Mouse (Mus musculus): ENCODE results near the gene Idua. TPM values are rescaled to one million over a fixed set of nuclear protein-coding genes. Genes with fewer than 3 reads are reported as not detected.

Gene Idua
- polyA plus RNA-seq, 1 experiment = 9.1 TPM

DNA sequence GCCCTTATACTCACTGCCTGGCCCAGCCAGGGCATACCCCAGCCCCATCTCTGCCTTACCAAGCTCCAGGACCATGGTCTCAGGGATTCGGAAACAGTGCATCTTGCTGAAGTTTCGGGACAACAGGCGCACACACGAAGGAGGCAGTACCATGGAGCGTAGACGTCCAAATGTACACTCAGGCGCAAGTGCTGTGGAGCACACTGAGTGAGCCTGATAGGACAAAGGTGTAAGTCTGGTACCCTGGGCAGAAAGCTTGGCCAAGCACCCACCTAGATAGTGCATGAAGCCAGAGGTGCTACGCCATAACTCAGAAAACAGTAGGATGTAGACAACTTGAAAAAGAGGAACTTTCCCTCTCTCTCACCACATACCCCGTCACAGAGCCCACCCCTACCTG is 4.8 kb upstream of the Idua start:
- Histone ChIP-seq H3K4me1 (ENCODE audit: control insufficient read depth, insufficient read depth, low read length) (peaks cover 11% of the 10 kb centered on the region; the same call in 1 of the 2 replicates), H3K4me3 (ENCODE audit: insufficient read depth, low read depth, low read length) (no peak overlapping the region), H3K27ac (ENCODE audit: insufficient read depth, low read depth, low read length) (no peak overlapping the region), H3K27me3 (replicated peaks; ENCODE audit: control insufficient read depth, insufficient read depth, low read length) (no peaks in the 10 kb centered on the region), H3K36me3 (ENCODE audit: control insufficient read depth, insufficient read depth, low read length) (peaks cover 3% of the 10 kb centered on the region)
- TF ChIP-seq CTCF (conservative IDR thresholded peaks at IDR 0.05; ENCODE audit: insufficient read depth, insufficient read length, low read depth, low read length) (no peak), POLR2A (IDR thresholded peaks at IDR 0.05; ENCODE audit: low read depth, low read length) (no peak)
- WGBS = 96% methylated on average over 9 of the region's 9 CpGs
- DNase-seq = no peak

- WGBS = 90% methylated on average over 15 of the region's 15 CpGs
- no peak for DNase-seq
- Histone ChIP-seq H3K36me3 (ENCODE audit: control insufficient read depth, insufficient read depth, low read length) (peaks cover 3% of the 10 kb centered on the region), H3K27ac (ENCODE audit: insufficient read depth, low read depth, low read length) (no peak overlapping the region), H3K4me3 (ENCODE audit: insufficient read depth, low read depth, low read length) (no peak overlapping the region), H3K4me1 (ENCODE audit: control insufficient read depth, insufficient read depth, low read length) (peaks cover 14% of the 10 kb centered on the region; the same call in 1 of the 2 replicates), H3K27me3 (replicated peaks; ENCODE audit: control insufficient read depth, insufficient read depth, low read length) (no peaks in the 10 kb centered on the region)
- no peak for TF ChIP-seq CTCF (conservative IDR thresholded peaks at IDR 0.05; ENCODE audit: insufficient read depth, insufficient read length, low read depth, low read length)
- TF ChIP-seq POLR2A (IDR thresholded peaks at IDR 0.05; ENCODE audit: low read depth, low read length) = no peak
Measured at GRCm38 (mm10) chr5:108655891-108656650, 4.1 kb upstream of the Idua start.

DNA sequence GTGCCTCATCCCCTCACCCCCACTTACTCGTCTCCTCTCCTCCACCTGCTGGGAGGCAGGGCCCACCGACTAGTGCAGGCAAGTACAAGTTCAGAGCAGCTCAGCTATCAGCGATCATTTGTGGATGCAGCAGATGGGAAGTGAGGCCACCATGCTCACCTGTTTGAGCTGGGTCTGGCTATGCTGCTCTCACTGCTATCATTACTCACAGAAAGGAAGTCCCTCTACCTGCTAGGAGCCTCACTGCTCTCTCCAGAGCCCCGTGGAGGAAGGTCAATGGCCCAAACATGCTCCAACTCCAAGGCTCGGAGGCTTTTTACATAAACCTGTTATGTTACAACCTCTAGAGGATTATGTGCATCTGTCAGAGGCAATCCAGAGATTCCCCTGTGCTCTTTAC is 2.7 kb upstream of the Idua start:
- no peak for TF ChIP-seq POLR2A (IDR thresholded peaks at IDR 0.05; ENCODE audit: low read depth, low read length)
- no peak for TF ChIP-seq CTCF (conservative IDR thresholded peaks at IDR 0.05; ENCODE audit: insufficient read depth, insufficient read length, low read depth, low read length)

DNA sequence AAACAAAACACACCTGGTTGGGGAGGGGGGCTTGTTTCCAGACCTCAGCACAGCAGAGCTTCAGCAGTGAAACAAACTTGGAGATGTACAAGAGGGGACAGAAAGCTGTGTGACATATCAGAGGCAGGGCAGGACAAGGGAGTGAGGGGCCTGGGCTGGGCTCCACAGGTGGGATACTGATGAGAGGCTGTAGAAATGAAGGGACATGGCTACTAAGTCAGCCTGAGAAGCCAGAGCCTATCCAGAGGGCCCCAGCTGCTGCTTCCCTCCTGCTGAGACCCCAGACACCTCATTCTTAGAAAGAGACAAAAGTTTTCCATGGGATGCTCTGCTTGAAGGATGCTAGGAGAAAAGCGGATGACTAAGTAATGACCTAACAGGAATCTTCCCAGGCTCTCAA is 1.5 kb upstream of the Idua start:
- 92% methylated on average over 1 of the region's 1 CpGs for WGBS
- Histone ChIP-seq H3K27me3 (replicated peaks; ENCODE audit: control insufficient read depth, insufficient read depth, low read length) (no peaks in the 10 kb centered on the region), H3K36me3 (ENCODE audit: control insufficient read depth, insufficient read depth, low read length) (peaks cover 3% of the 10 kb centered on the region), H3K4me3 (ENCODE audit: insufficient read depth, low read depth, low read length) (no peak overlapping the region), H3K27ac (ENCODE audit: insufficient read depth, low read depth, low read length) (no peak overlapping the region), H3K4me1 (ENCODE audit: control insufficient read depth, insufficient read depth, low read length) (peaks cover 15% of the 10 kb centered on the region; the same call in 1 of the 2 replicates)
- DNase-seq = no peak
- TF ChIP-seq POLR2A (IDR thresholded peaks at IDR 0.05; ENCODE audit: low read depth, low read length) = no peak
- TF ChIP-seq CTCF (conservative IDR thresholded peaks at IDR 0.05; ENCODE audit: insufficient read depth, insufficient read length, low read depth, low read length) = no peak

More for the DNA sequence above, 2.7 kb upstream of the Idua start:
- Histone ChIP-seq H3K27ac (ENCODE audit: insufficient read depth, low read depth, low read length) (no peak overlapping the region), H3K36me3 (ENCODE audit: control insufficient read depth, insufficient read depth, low read length) (peaks cover 3% of the 10 kb centered on the region), H3K27me3 (replicated peaks; ENCODE audit: control insufficient read depth, insufficient read depth, low read length) (no peaks in the 10 kb centered on the region), H3K4me1 (ENCODE audit: control insufficient read depth, insufficient read depth, low read length) (peaks cover 15% of the 10 kb centered on the region; the same call in 1 of the 2 replicates), H3K4me3 (ENCODE audit: insufficient read depth, low read depth, low read length) (no peak overlapping the region)
- DNase-seq = no peak
- 71% methylated on average over 5 of the region's 5 CpGs for WGBS

DNA sequence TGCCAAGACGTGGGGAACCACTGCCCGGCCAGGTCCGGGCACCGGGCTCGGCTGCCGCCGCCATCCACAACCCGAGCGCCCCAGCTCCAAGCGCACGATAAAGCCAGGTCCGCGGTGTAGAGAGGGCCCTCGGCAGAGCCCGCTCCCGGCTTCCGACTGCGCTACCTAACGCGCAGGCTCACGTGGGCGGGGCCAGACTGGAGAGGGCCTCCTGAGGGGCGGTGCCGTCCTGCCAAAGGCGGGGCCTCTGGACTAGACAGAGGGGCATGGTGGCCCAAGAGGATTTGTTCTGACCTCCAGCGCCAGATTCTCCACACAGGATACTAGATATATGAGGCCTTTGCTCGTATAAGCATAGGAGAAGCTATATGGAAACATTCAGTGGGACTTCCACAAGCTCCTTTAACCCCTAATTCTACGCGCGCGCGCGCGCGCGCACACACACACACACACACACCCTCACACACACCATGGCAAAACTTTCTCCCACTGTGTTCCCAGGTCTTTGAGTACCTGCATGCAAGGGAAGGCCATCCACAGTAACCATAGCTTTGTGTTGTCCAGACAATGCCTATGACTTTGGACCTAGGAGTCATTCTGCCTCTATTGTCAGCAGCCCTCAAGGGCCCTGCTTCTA is 619 bp downstream of the Idua start:
- Histone ChIP-seq H3K4me3 (ENCODE audit: insufficient read depth, low read depth, low read length) (peak overlapping the region; percentile 91), H3K36me3 (ENCODE audit: control insufficient read depth, insufficient read depth, low read length) (no peaks in the 10 kb centered on the region), H3K27me3 (replicated peaks; ENCODE audit: control insufficient read depth, insufficient read depth, low read length) (no peaks in the 10 kb centered on the region), H3K4me1 (ENCODE audit: control insufficient read depth, insufficient read depth, low read length) (peaks cover 10% of the 10 kb centered on the region; the same call in 1 of the 2 replicates), H3K27ac (ENCODE audit: insufficient read depth, low read depth, low read length) (peak overlapping the region; percentile 58)
- 16% methylated on average over 36 of the region's 36 CpGs for WGBS
- DNase-seq = peak; percentile 95
- TF ChIP-seq POLR2A (IDR thresholded peaks at IDR 0.05; ENCODE audit: low read depth, low read length) (no peak), CTCF (conservative IDR thresholded peaks at IDR 0.05; ENCODE audit: insufficient read depth, insufficient read length, low read depth, low read length) (no peak)

DNA sequence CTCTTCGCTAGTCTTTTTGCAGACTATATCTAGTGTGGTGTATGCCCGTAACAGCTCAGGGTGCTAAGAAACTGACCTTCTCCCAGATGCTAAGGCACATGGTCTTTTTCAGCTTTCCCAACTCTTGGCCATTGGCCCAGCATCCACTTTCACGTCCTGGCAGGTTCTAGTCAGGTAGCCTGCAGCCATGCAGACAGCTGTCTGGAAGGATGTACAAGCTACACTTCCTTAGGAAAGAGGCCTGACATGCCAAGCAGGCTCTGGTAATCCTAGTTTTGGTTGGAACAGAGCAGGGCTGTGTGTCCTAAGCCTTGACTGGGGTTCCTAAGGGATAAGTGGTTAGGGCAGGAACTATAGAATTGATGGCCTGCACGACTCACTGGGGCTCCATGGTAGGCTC is 2.6 kb downstream of the Idua start:
- 87% methylated on average over 4 of the region's 4 CpGs for WGBS
- no peak for DNase-seq
- no peaks in the 10 kb centered on the region for H3K27me3 ChIP-seq (replicated peaks; ENCODE audit: control insufficient read depth, insufficient read depth, low read length)
- no peak overlapping the region for H3K27ac ChIP-seq (ENCODE audit: insufficient read depth, low read depth, low read length)
- H3K36me3 ChIP-seq (ENCODE audit: control insufficient read depth, insufficient read depth, low read length) = no peaks in the 10 kb centered on the region
- no peak overlapping the region for H3K4me3 ChIP-seq (ENCODE audit: insufficient read depth, low read depth, low read length)
- H3K4me1 ChIP-seq (ENCODE audit: control insufficient read depth, insufficient read depth, low read length) = peaks cover 10% of the 10 kb centered on the region; the same call in 1 of the 2 replicates
- TF ChIP-seq POLR2A (IDR thresholded peaks at IDR 0.05; ENCODE audit: low read depth, low read length) (no peak), CTCF (conservative IDR thresholded peaks at IDR 0.05; ENCODE audit: insufficient read depth, insufficient read length, low read depth, low read length) (no peak)

GRCm38 (mm10) chr5:108665066-108665465 is 4.9 kb downstream of the Idua start:
- Histone ChIP-seq H3K4me3 (ENCODE audit: insufficient read depth, low read depth, low read length) (no peak overlapping the region), H3K36me3 (ENCODE audit: control insufficient read depth, insufficient read depth, low read length) (no peaks in the 10 kb centered on the region), H3K4me1 (ENCODE audit: control insufficient read depth, insufficient read depth, low read length) (peaks cover 12% of the 10 kb centered on the region; the same call in 1 of the 2 replicates), H3K27ac (ENCODE audit: insufficient read depth, low read depth, low read length) (no peak overlapping the region), H3K27me3 (replicated peaks; ENCODE audit: control insufficient read depth, insufficient read depth, low read length) (no peaks in the 10 kb centered on the region)
- WGBS = 53% methylated on average over 3 of the region's 3 CpGs
- no peak for DNase-seq
- no peak for TF ChIP-seq POLR2A (IDR thresholded peaks at IDR 0.05; ENCODE audit: low read depth, low read length)
- TF ChIP-seq CTCF (conservative IDR thresholded peaks at IDR 0.05; ENCODE audit: insufficient read depth, insufficient read length, low read depth, low read length) = no peak
